Comparison of ENCODE assay signal across 18 mouse cellular contexts in the genomic region with DNA sequence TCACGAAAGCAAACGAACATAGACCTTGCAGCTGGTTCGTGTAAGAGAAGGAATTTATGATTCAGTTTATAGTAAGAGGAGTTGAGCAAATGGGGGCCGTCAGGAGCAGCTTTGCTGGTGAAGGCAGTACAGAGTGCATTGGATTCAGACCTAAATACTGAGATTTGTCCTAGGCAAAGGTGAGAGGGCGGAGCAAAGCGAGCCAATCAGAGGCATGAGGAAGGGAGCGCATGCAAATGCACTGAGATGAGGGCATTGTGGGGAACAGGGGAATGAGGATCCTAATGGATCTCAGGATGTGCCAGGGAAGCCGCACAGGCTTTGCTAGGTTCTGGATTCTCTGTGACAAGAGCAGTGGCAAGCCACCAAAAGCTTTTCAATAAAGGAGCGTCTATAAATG. TPM values are rescaled to one million over a fixed set of nuclear protein-coding genes. Genes with fewer than 3 reads are reported as not detected.
DNase-seq lines count a peak whose midpoint lies in the region; ATAC-seq and TF ChIP-seq lines count a peak whose summit lies in the region.
"Had no signal": no experiment of that assay in that cellular context is flagged by ENCODE, and none has a peak within 500 bp of the region (broad histone marks: within the 10 kb centered on the region; RNA-seq: fewer than 3 reads in every experiment).

No protein-coding gene starts in this region.

- peaks cover 2% of the 10 kb centered on the region for H3K27me3 ChIP-seq in limb, embryonic 12.5 days
- peaks cover 17% of the 10 kb centered on the region for H3K27me3 ChIP-seq in limb, embryonic 10.5 days (ENCODE audit: low read depth, poor library complexity, severe bottlenecking)
- no peaks in the 10 kb centered on the region for H3K27me3 ChIP-seq in embryonic facial prominence, embryonic 14.5 days (replicated peaks; ENCODE audit: control insufficient read depth, insufficient read depth, low read length)
- no peaks in the 10 kb centered on the region for H3K27me3 ChIP-seq in limb, embryonic 14.5 days (ENCODE audit: control insufficient read depth, insufficient read depth, low read length)
- H3K27me3 ChIP-seq: embryonic facial prominence, embryonic 12.5 days had no signal

- no peaks in the 10 kb centered on the region; the same call in 1 of the 2 replicates for H3K4me1 ChIP-seq in limb, embryonic 12.5 days (replicated peaks)
- H3K4me1 ChIP-seq in limb, embryonic 10.5 days = peaks cover 9% of the 10 kb centered on the region
- no peaks in the 10 kb centered on the region for H3K4me1 ChIP-seq in embryonic facial prominence, embryonic 14.5 days (ENCODE audit: control insufficient read depth, insufficient read depth, low read length)
- peaks cover 8% of the 10 kb centered on the region; the same call in 1 of the 2 replicates for H3K4me1 ChIP-seq in limb, embryonic 14.5 days (ENCODE audit: control insufficient read depth, insufficient read depth, low read length)
- H3K4me1 ChIP-seq: embryonic facial prominence, embryonic 12.5 days; neural tube, embryonic 13.5 days had no signal

- H3K9ac ChIP-seq in limb, embryonic 12.5 days (replicated peaks) = no peak overlapping the region
- no peak overlapping the region for H3K9ac ChIP-seq in embryonic facial prominence, embryonic 14.5 days (ENCODE audit: low read depth, low read length)
- no peak overlapping the region for H3K9ac ChIP-seq in limb, embryonic 14.5 days (ENCODE audit: low read depth, low read length, severe bottlenecking)
- H3K9ac ChIP-seq: embryonic facial prominence, embryonic 12.5 days; neural tube, embryonic 13.5 days had no signal

- no peaks in the 10 kb centered on the region for H3K9me3 ChIP-seq in limb, embryonic 12.5 days
- H3K9me3 ChIP-seq in limb, embryonic 10.5 days (replicated peaks) = no peaks in the 10 kb centered on the region
- H3K9me3 ChIP-seq in embryonic facial prominence, embryonic 14.5 days (ENCODE audit: control insufficient read depth, low read length) = no peaks in the 10 kb centered on the region
- H3K9me3 ChIP-seq in limb, embryonic 14.5 days (ENCODE audit: control insufficient read depth, low read length) = no peaks in the 10 kb centered on the region
- H3K9me3 ChIP-seq: embryonic facial prominence, embryonic 12.5 days; neural tube, embryonic 13.5 days had no signal

- DNase-seq in frontal cortex, postnatal 36 days (ENCODE audit: low spot score in 2 of 2) = no peak
- DNase-seq in limb, embryonic 10.5 days (ENCODE audit: low spot score) = no peak
- no peak for DNase-seq in embryonic facial prominence, embryonic 14.5 days (ENCODE audit: low spot score)
- DNase-seq in limb, embryonic 14.5 days (ENCODE audit: low spot score) = no peak
- DNase-seq in adrenal gland, postnatal 14 days = no peak
- DNase-seq: B cell, adult 2 months; cerebellum, adult 11-12 months; gastrocnemius, postnatal 14 days; liver; lung, postnatal 14 days; thymus, postnatal 25 days had no signal

- H3K27ac ChIP-seq in limb, embryonic 12.5 days = no peak overlapping the region
- no peak overlapping the region for H3K27ac ChIP-seq in limb, embryonic 10.5 days
- H3K27ac ChIP-seq in embryonic facial prominence, embryonic 14.5 days (replicated peaks; ENCODE audit: low read depth, low read length) = no peak overlapping the region
- no peak overlapping the region for H3K27ac ChIP-seq in limb, embryonic 14.5 days (replicated peaks; ENCODE audit: low read depth, low read length)
- H3K27ac ChIP-seq: embryonic facial prominence, embryonic 12.5 days; neural tube, embryonic 13.5 days had no signal

- peak; percentile 74 for ATAC-seq in frontal cortex, adult (ENCODE audit: low TSS enrichment)
- ATAC-seq in limb, embryonic 12.5 days (ENCODE audit: insufficient number of reproducible peaks, insufficient read depth, low FRiP score, low TSS enrichment, low read depth) = peak; percentile 26; the same call in 1 of the 2 replicates
- ATAC-seq in embryonic facial prominence, embryonic 14.5 days (ENCODE audit: low read depth) = peak; percentile 22; the same call in 1 of the 2 replicates
- ATAC-seq in limb, embryonic 14.5 days (ENCODE audit: low FRiP score, low read depth) = no peak
- ATAC-seq: hindbrain, embryonic 16.5 days; Patski had no signal

- no peaks in the 10 kb centered on the region for H3K36me3 ChIP-seq in limb, embryonic 12.5 days
- H3K36me3 ChIP-seq in limb, embryonic 10.5 days = no peaks in the 10 kb centered on the region
- H3K36me3 ChIP-seq in embryonic facial prominence, embryonic 14.5 days (ENCODE audit: control insufficient read depth, insufficient read depth, low read length) = no peaks in the 10 kb centered on the region
- H3K36me3 ChIP-seq in limb, embryonic 14.5 days (ENCODE audit: control insufficient read depth, insufficient read depth, low read length) = no peaks in the 10 kb centered on the region
- H3K36me3 ChIP-seq: embryonic facial prominence, embryonic 12.5 days; neural tube, embryonic 13.5 days had no signal

- H3K4me2 ChIP-seq in limb, embryonic 12.5 days = peak overlapping the region; percentile 30
- no peak overlapping the region for H3K4me2 ChIP-seq in embryonic facial prominence, embryonic 14.5 days (ENCODE audit: low read depth, low read length)
- H3K4me2 ChIP-seq in limb, embryonic 14.5 days (replicated peaks; ENCODE audit: low read depth, low read length, severe bottlenecking) = peak overlapping the region; percentile 38
- H3K4me2 ChIP-seq: embryonic facial prominence, embryonic 12.5 days; heart, embryonic 11.5 days; neural tube, embryonic 13.5 days had no signal

- no peak overlapping the region for H3K4me3 ChIP-seq in limb, embryonic 12.5 days (replicated peaks)
- no peak overlapping the region for H3K4me3 ChIP-seq in limb, embryonic 10.5 days
- no peak overlapping the region for H3K4me3 ChIP-seq in embryonic facial prominence, embryonic 14.5 days (ENCODE audit: low read depth, low read length)
- H3K4me3 ChIP-seq in limb, embryonic 14.5 days (replicated peaks; ENCODE audit: low read length) = no peak overlapping the region
- H3K4me3 ChIP-seq: embryonic facial prominence, embryonic 12.5 days; neural tube, embryonic 13.5 days had no signal

- TF ChIP-seq POLR2A in limb, embryonic 14.5 days (IDR thresholded peaks at IDR 0.05; ENCODE audit: borderline replicate concordance, extremely low read depth, insufficient read depth, insufficient read length) = no peak

- 57% methylated on average over 9 of the region's 9 CpGs for WGBS in limb, embryonic 12.5 days
- 64% methylated on average over 9 of the region's 9 CpGs for WGBS in limb, embryonic 10.5 days
- 71% methylated on average over 9 of the region's 9 CpGs for WGBS in embryonic facial prominence, embryonic 14.5 days
- WGBS in limb, embryonic 14.5 days = 43% methylated on average over 9 of the region's 9 CpGs

RNA-seq across cellular contexts. Expression of a gene that starts 5.1 kb away (rescaled TPM):
- 8.2 and 9.4 TPM in 2 replicates for polyA plus RNA-seq in limb, embryonic 12.5 days (2016; fragmentation: Nextera tagmentation; extraction: Ambion mirVana)
- polyA plus RNA-seq in limb, embryonic 10.5 days (2016; fragmentation: Nextera tagmentation; extraction: Ambion mirVana) = 7.0 and 9.0 TPM in 2 replicates
- 36.5 and 40.2 TPM in 2 replicates for polyA plus RNA-seq in embryonic facial prominence, embryonic 14.5 days (2014; fragmentation: Nextera tagmentation; extraction: Ambion mirVana)
- 13.8 and 16.3 TPM in 2 replicates for polyA plus RNA-seq in limb, embryonic 14.5 days (2012; rRNA removed)
- polyA plus RNA-seq in limb, embryonic 14.5 days (2014; fragmentation: Nextera tagmentation; extraction: Ambion mirVana) = 35.0 and 38.4 TPM in 2 replicates
- 62.6 and 65.2 TPM in 2 replicates for total RNA-seq in adrenal gland, postnatal 14 days (2021)
